Mouse (Mus musculus) stomach, embryonic 14.5 days (tissue): Measurements from ENCODE around the gene Slc18a2. TPM values are rescaled to one million over a fixed set of nuclear protein-coding genes. Genes with fewer than 3 reads are reported as not detected.

Source experiments
- ATAC-seq: fragments of 200-750 bp; cut with Nextera tagmentation; 2 replicates; pipeline ENCODE4 v1.8.0; 2017; ENCODE audit warnings: low read depth, moderate TSS enrichment; ENCODE audit not compliant: insufficient number of reproducible peaks, insufficient read depth, low FRiP score
- H3K27ac ChIP-seq: fragments of 300-500 bp; sonication (generic); 2 replicates; pipeline ENCODE4 v1.5.1; 2014; ENCODE audit warnings: mild to moderate bottlenecking, low read length, moderate library complexity, mixed read lengths
- H3K27me3 ChIP-seq: fragments of 300-500 bp; sonication (generic); 2 replicates; pipeline ENCODE4 v1.6.1; 2014; ENCODE audit warnings: low read length, control low read depth, mixed read lengths; ENCODE audit not compliant: control insufficient read depth, insufficient read depth
- H3K36me3 ChIP-seq: fragments of 300-500 bp; sonication (generic); 2 replicates; pipeline ENCODE4 v1.6.1; 2014; ENCODE audit warnings: mild to moderate bottlenecking, control low read depth, low read length, moderate library complexity, mixed read lengths; ENCODE audit not compliant: control insufficient read depth, insufficient read depth
- H3K4me1 ChIP-seq: fragments of 300-500 bp; sonication (generic); 2 replicates; pipeline ENCODE4 v1.6.1; 2014; ENCODE audit warnings: low read length, control low read depth, mixed read lengths; ENCODE audit not compliant: control insufficient read depth, insufficient read depth
- H3K4me2 ChIP-seq: fragments of 300-500 bp; sonication (generic); replicated peaks from 2 replicates; pipeline ENCODE4 v1.6.1; 2014; ENCODE audit warnings: low read depth, low read length, control low read depth
- H3K4me3 ChIP-seq: fragments of 300-500 bp; sonication (generic); 2 replicates; pipeline ENCODE4 v1.5.1; 2014; ENCODE audit warnings: low read depth, low read length, control low read depth
- H3K9ac ChIP-seq: fragments of 300-500 bp; sonication (generic); replicated peaks from 2 replicates; pipeline ENCODE4 v1.6.1; 2014; ENCODE audit warnings: low read depth, mild to moderate bottlenecking, control low read depth, low read length, moderate library complexity, mixed read lengths
- H3K9me3 ChIP-seq: fragments of 300-500 bp; sonication (generic); 2 replicates; pipeline ENCODE4 v1.6.1; 2016; ENCODE audit warnings: low read depth, low read length, control low read depth; ENCODE audit not compliant: control insufficient read depth
- WGBS: fragments of 180-500 bp; shearing (Covaris S2); extraction: QIAGEN DNeasy Blood & Tissue Kit; methylation state at CpG from one replicate; pipeline ENCODE4 v1.1.7; 2014; 5-methylcytosine and 5-hydroxymethylcytosine counted together
- polyA plus RNA-seq: library from polyadenylated mRNA; unstranded; fragments of >200 nt; fragmentation: Nextera tagmentation; extraction: Ambion mirVana; gene quantifications from 2 replicates; pipeline ENCODE4 v1.2.1, GENCODE M21; 2014

Slc18a2 gene
- polyA plus RNA-seq, result 15.2 and 16.0 TPM in 2 replicates

- peak; percentile 84; the same call in 1 of the 2 replicates for ATAC-seq
- no peak within 1 kb of the TSS for H3K27ac ChIP-seq
- peak within 1 kb of the TSS; percentile 25; the same call in 1 of the 2 replicates for H3K9ac ChIP-seq
- peak within 1 kb of the TSS; percentile 90 for H3K4me2 ChIP-seq
- H3K27me3 ChIP-seq, result no peaks in the 10 kb centered on the region
- peak within 1 kb of the TSS; percentile 29 for H3K4me3 ChIP-seq
- 2% methylated on average over 55 of the region's 55 CpGs for WGBS
- no peaks in the 10 kb centered on the region for H3K36me3 ChIP-seq
- H3K4me1 ChIP-seq, result peaks cover 5% of the 10 kb centered on the region; the same call in 1 of the 2 replicates
- H3K9me3 ChIP-seq, result no peaks in the 10 kb centered on the region
Observed at GRCm38 (mm10) chr19:59260718-59261442, at the start of gene Slc18a2. TSS of gene Slc18a2 (plus strand) at chr19:59260896.

DNA sequence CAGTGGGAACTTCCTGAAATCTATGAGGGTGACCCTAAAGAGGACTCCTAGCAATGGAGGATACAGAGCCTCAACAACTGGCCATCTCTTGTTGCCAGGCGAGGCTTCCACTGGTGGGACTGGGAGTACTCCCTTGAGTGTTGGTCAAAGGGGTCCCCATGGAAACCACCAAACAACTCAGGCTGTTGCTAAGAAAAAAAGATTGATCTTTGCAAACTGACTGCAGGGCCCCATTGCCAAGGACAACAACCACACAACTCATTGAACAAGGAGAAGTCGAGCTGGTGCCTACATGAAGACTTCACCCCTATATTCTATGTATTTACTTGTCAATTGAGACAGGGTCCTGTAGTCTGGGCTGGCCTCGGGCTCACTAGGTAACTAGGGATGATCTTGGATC is 43.8 kb upstream of the Slc18a2 start:
- H3K4me3 ChIP-seq, result no peak overlapping the region
- H3K27ac ChIP-seq, result no peak overlapping the region
- H3K9me3 ChIP-seq, result no peaks in the 10 kb centered on the region
- H3K27me3 ChIP-seq, result no peaks in the 10 kb centered on the region
- H3K4me2 ChIP-seq, result no peak overlapping the region
- H3K36me3 ChIP-seq, result no peaks in the 10 kb centered on the region
- peaks cover 5% of the 10 kb centered on the region; the same call in 1 of the 2 replicates for H3K4me1 ChIP-seq
- no peak for ATAC-seq
- WGBS, result 81% methylated on average over 3 of the region's 3 CpGs
- H3K9ac ChIP-seq, result no peak overlapping the region

- peaks cover 5% of the 10 kb centered on the region; the same call in 1 of the 2 replicates for H3K4me1 ChIP-seq
- no peak within 1 kb of the TSS for H3K4me2 ChIP-seq
- no peak within 1 kb of the TSS for H3K4me3 ChIP-seq
- no peaks in the 10 kb centered on the region for H3K9me3 ChIP-seq
- no peak within 1 kb of the TSS for H3K9ac ChIP-seq
- WGBS, result 82% methylated on average over 8 of the region's 8 CpGs
- no peaks in the 10 kb centered on the region for H3K27me3 ChIP-seq
- no peaks in the 10 kb centered on the region for H3K36me3 ChIP-seq
- H3K27ac ChIP-seq, result no peak within 1 kb of the TSS
- no peak for ATAC-seq
Observed at GRCm38 (mm10) chr19:59218991-59219390, 41.7 kb upstream of the Slc18a2 start, which contains the start of gene Kcnk18. TSS of gene Kcnk18 (plus strand) at chr19:59219214.

GRCm38 (mm10) chr19:59221131-59221530 is 39.6 kb upstream of the Slc18a2 start:
- H3K4me1 ChIP-seq, result peaks cover 5% of the 10 kb centered on the region; the same call in 1 of the 2 replicates
- H3K4me3 ChIP-seq, result no peak overlapping the region
- no peaks in the 10 kb centered on the region for H3K9me3 ChIP-seq
- no peak overlapping the region for H3K27ac ChIP-seq
- no peaks in the 10 kb centered on the region for H3K27me3 ChIP-seq
- 53% methylated on average over 3 of the region's 3 CpGs for WGBS
- H3K36me3 ChIP-seq, result no peaks in the 10 kb centered on the region
- no peak overlapping the region for H3K9ac ChIP-seq
- no peak overlapping the region for H3K4me2 ChIP-seq
- no peak for ATAC-seq

GRCm38 (mm10) chr19:59228376-59228775 is 32.3 kb upstream of the Slc18a2 start:
- no peak for ATAC-seq
- Histone ChIP-seq H3K4me3 (no peak overlapping the region), H3K36me3 (no peaks in the 10 kb centered on the region), H3K27ac (no peak overlapping the region), H3K9me3 (no peaks in the 10 kb centered on the region), H3K4me1 (no peaks in the 10 kb centered on the region), H3K9ac (no peak overlapping the region), H3K4me2 (no peak overlapping the region), H3K27me3 (no peaks in the 10 kb centered on the region)
- WGBS, result 62% methylated on average over 3 of the region's 3 CpGs

GRCm38 (mm10) chr19:59232786-59233185 is 27.9 kb upstream of the Slc18a2 start:
- no peak overlapping the region for H3K27ac ChIP-seq
- H3K9ac ChIP-seq, result no peak overlapping the region
- H3K4me1 ChIP-seq, result no peaks in the 10 kb centered on the region
- no peaks in the 10 kb centered on the region for H3K27me3 ChIP-seq
- 73% methylated on average over 5 of the region's 5 CpGs for WGBS
- no peak for ATAC-seq
- H3K4me2 ChIP-seq, result no peak overlapping the region
- no peaks in the 10 kb centered on the region for H3K9me3 ChIP-seq
- H3K4me3 ChIP-seq, result no peak overlapping the region
- no peaks in the 10 kb centered on the region for H3K36me3 ChIP-seq

- Histone ChIP-seq H3K27ac (no peak overlapping the region), H3K9me3 (no peaks in the 10 kb centered on the region), H3K4me1 (no peaks in the 10 kb centered on the region), H3K4me2 (no peak overlapping the region), H3K36me3 (no peaks in the 10 kb centered on the region), H3K27me3 (no peaks in the 10 kb centered on the region), H3K4me3 (no peak overlapping the region), H3K9ac (no peak overlapping the region)
- ATAC-seq, result no peak
- WGBS, result 83% methylated on average over 18 of the region's 18 CpGs
Observed at GRCm38 (mm10) chr19:59235001-59235400, 25.7 kb upstream of the Slc18a2 start.

DNA sequence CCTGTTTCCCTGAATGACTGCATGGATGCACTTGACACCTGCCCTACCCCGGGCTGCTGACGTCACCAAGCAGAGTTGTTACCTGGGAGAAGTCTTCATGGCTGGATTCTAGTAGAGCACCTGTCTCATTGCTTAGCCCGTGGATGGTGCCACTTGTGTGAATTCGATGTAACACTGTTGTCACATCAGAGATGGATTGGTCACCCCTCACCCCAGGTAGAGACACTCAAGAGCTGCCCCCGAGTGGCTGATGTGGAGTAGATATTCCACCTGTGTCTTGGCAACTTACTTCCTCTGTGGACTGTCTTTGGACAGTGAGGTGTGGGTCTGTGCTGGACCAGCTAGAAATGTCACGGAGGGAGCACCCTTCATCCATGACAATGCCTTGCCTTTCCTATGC is 24.6 kb upstream of the Slc18a2 start:
- Histone ChIP-seq H3K27ac (no peak overlapping the region), H3K27me3 (no peaks in the 10 kb centered on the region), H3K4me1 (no peaks in the 10 kb centered on the region), H3K36me3 (no peaks in the 10 kb centered on the region), H3K4me2 (no peak overlapping the region), H3K4me3 (no peak overlapping the region), H3K9me3 (no peaks in the 10 kb centered on the region), H3K9ac (no peak overlapping the region)
- WGBS, result 79% methylated on average over 6 of the region's 6 CpGs
- ATAC-seq, result no peak
